Mouse (Mus musculus): ENCODE results near the gene Fam53a.

The Fam53a gene

DNA sequence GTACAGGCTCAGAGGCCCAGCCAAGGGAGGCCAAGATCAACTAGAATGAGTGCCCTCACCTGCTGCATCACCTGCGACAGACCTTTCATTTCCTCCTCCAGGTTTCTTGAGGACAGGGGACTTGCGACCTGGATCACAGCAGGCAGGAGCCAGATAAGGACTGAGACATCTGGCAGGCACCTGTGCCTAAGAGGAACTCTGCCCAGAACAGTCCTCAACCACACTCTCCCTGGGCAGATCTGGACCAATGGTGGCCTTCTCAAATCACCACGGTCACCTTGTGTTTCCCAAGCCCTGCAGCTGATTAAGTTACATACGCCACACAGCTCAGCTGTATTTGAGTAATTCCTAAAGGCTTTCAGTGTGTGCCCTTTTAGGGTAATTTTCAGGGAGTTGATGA is 1.2 kb upstream of the Fam53a start:
- DNase-seq: no peak

GRCm38 (mm10) chr5:33630061-33630460 is 626 bp upstream of the Fam53a start:
- peak; percentile 42 to 48 for DNase-seq

DNA sequence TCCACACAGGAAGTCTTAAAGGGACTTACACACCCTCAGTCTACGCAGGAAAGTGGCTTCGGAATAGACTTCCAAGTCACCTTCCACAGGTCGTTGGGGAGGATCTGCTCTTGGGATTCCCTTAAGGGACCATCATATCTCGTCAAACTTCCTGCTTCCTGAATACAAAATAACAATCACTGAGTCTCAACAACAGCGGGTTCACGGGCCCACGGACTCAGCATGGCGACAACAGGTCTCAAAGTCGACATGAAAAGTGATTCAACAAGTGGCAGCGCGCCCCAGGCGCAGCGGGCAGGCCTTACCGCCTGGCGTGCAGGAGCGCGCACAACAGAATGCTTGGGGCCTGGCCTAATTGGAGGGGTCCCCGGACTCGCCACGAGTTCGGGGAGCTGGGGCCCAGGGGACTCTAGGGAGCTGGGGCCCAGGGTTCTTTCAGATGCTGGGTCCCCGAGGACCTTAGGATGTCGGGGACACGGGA is 575 bp downstream of the Fam53a start:
- DNase-seq: peak in 1 of 2 experiments; percentile 67

DNA sequence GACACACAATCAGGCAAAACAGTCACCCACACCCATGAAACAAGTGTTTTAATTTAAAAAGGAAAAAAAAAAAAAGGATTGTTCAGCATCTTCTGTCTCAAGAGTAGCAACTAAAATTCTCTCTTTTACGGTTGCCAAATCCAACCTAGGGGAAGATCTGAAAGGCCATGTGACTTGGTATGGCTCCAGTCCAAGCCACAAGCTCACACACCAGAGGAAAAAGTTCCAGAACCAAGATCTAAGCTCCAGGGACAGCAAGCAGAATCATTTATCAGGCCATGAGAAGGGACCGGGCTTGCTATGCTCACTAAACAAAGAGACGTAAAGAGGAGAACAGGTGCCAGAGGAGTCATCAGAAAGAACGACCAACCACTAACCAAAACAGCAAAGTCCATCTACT is 1.5 kb downstream of the Fam53a start:
- peak in 1 of 2 experiments; percentile 10 for DNase-seq

DNA sequence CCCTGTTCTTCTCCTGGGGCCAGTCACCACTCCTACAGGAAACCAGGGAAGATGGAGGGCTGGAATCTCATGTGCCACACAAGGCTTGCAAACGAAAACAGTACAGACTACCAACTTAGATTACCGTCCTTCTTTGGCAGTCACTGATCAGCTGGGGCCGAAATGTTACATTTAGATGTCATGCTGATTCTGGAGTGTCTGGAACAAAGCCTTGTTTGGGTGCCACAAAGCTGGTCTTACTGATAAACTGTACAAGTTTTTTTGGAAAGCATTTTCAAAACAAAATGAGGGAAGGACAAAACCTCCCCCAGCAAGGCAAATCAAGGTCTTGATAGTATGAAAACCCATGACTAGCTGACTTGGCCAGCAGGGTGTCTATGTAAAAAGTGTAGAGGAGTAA is 5.7 kb downstream of the Fam53a start:
- DNase-seq: no peak

DNA sequence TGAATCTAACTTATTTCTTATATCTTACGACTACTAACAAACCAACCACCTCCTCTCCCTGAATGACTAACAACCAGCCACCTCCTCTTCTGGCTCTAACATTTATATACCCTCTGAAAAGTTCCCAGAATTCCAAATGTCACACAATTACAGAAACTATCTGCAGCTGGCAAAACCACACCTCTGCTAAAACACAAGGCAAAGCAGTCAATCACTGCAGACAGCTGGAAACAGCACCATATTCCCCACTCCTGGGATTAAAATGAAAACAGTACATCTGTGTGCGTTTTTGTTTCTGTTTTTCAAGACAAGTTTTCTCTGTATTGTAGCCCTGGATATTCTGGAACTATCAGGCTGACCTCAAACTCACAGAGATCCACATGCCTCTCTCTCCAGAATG is 6.8 kb downstream of the Fam53a start:
- no peak for DNase-seq

GRCm38 (mm10) chr5:33614391-33614790 is 15.0 kb downstream of the Fam53a start:
- DNase-seq: no peak

GRCm38 (mm10) chr5:33611795-33612194 is 17.6 kb downstream of the Fam53a start:
- no peak for DNase-seq

GRCm38 (mm10) chr5:33609226-33609625 is 20.2 kb downstream of the Fam53a start:
- DNase-seq: no peak

GRCm38 (mm10) chr5:33607434-33607833 is 22.0 kb downstream of the Fam53a start:
- DNase-seq: no peak

GRCm38 (mm10) chr5:33606631-33607030 is 22.8 kb downstream of the Fam53a start:
- DNase-seq: no peak

DNA sequence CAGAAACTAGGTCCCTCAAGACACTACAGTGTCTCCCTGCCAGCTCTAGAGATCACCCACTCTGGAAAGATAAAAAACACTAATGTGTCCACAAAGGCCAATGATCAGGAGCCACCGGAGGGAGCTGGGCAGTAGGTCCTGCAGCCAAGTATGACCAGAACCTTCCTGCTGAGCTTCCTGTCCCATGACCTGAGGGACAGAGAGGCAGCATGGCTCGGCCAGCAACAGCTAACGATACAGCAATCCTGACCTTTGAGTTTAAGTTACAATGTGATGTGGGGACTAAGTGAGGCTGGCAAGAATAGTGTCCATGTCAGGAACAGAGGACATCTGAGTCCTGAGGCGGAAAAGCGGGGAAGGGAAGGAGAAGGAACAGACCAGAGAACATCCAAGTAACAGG is 24.1 kb downstream of the Fam53a start:
- DNase-seq: no peak

DNA sequence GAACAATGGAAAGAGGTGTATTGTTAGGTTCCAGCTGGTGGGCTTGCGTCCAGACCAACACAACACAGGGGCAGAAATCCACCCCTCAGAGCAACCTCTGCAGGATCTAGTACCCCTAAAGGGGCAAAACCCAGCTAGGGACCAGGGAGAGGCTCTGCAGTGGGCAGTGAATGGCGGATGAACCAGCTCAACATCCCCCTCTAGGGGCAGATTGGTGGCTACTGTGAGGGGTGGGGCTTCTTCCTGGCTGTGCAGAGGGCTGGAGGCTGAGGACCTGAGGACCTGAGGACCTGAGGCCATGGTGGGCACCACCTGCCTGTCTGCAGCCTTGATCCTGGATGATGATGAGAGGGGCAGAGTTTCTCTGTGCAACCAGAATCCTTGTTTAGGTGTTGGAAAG is 35.8 kb downstream of the Fam53a start:
- peak in 1 of 2 experiments; percentile 12 for DNase-seq

DNA sequence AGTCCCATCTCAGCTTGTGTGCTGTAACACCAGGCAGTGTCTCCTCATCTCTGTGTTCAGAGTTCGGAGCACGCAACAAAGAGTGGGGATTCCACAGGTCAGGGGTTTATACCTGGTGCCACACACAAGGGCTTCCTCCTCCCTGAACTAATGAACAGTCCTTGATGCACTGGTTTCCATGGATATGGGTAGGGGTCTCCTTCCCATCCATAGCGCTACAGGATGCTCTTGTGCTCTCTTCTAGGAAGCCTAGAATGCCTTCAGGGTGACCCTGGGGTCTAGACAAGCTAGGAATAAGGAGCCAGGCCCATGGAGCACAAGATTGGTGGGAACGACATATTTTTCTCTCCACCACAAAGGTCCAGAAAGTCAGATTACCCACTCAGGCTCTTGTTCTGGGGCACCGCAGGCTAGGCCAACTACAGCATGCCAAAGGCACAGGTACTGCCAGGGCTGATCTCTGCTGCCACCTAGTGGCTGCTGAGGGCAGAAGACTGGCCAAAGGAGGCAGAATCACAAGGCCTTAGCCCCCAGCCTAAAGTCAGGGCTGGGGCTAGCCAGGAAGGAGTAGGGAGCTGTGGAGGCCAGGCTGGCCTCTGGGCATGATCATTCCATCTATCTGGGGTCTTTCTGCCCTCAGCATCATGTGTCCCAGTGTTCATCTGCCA is 40.1 kb downstream of the Fam53a start:
- peak; percentile 67 to 74 for DNase-seq

DNA sequence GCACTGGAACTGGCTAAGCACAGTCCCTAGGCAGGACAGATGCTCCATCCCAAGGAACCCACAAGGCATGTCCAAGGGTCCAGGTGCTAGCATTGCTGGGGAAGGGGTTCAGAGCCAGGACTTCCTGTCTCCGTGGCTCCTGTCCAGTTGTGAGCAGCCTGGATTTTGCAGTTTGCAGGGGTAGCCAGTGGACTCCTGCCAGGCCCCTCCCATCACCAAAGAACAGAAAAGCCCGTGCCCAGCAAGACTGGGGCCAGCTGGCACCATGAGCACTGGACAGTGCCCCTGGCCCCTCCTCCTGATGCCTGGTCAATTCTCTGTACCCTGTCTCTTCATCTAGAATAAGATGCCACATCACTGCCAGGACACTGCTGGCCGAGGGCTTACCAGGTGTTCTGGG is 41.4 kb downstream of the Fam53a start:
- no peak for DNase-seq

- DNase-seq: no peak
These were observed 41.9 kb downstream of the Fam53a start for GRCm38 (mm10) chr5:33587498-33588058.

DNA sequence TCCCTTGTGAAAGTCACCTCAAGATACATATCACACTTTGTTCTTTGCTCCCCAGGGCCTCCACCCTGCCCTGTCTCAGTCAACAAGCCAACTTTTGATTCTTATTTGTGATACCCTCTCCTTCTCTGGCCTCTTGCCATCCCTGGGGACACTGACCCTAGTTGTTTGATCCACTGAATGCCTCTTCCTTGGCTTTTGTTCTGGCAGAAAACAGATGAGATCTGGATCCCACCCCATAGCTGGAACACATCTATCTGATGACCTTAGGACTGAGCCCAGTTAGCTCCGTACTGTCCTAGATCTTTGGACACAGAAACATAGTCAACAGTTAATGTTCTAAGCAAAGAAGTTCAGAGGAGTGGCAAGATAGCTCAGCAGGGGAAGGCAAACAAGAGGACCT is 49.1 kb downstream of the Fam53a start:
- no peak for DNase-seq

GRCm38 (mm10) chr5:33574207-33574606 is 55.2 kb downstream of the Fam53a start:
- DNase-seq: no peak

GRCm38 (mm10) chr5:33565886-33566285 is 63.5 kb downstream of the Fam53a start:
- DNase-seq: no peak

DNA sequence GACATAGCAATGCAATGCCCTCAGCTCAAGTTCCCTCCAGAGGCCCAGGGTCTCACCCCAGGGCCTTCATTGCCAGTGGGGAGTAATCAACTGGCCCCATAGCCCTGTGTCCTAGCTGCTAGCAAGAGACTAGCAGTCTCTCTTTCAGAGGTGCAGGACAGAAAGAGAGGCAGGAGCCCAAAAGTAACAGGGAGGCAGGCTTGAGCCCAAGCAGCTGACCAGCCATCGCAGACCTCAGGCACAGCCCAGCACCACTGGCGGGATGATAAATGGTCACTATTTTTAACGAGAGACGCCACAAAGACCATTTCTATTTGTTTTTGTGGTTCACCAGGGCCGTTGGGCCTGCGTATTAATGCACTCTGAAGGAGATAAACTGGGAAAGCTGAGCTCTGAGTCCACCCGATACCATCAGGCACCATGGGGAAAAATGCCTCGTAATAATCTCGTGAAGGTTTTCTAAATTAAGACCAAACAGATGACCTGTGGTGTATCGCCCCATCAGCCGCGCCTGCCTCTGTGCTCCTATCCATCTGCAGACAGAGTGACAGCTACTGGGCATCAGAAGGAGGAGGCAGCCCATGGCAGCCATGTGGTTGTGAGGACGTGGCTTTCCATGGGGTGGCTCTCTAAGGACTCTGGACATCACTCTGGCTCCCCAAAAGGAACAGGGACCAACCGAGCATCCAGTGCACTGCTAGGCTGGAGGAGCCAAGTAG is 73.0 kb downstream of the Fam53a start:
- DNase-seq: no peak

All from lung, postnatal 4 days (tissue).